Mouse (Mus musculus): Measurements from ENCODE around the gene Kirrel3.

The Kirrel3 gene

GRCm38 (mm10) chr9:35026311-35026710 is 540.6 kb downstream of the Kirrel3 start:
- DNase-seq (ENCODE audit: low read depth, low spot score): no peak

- no peak for DNase-seq (ENCODE audit: low read depth, low spot score)
Observed at GRCm38 (mm10) chr9:35026897-35027311, 541.2 kb downstream of the Kirrel3 start.

- no peak for DNase-seq (ENCODE audit: low read depth, low spot score)
Observed at GRCm38 (mm10) chr9:35027382-35027997, 541.8 kb downstream of the Kirrel3 start.

GRCm38 (mm10) chr9:35030823-35031222 is 545.1 kb downstream of the Kirrel3 start:
- no peak for DNase-seq (ENCODE audit: low read depth, low spot score)

- DNase-seq (ENCODE audit: low read depth, low spot score): no peak
Observed at GRCm38 (mm10) chr9:35032457-35032856, 546.8 kb downstream of the Kirrel3 start.

GRCm38 (mm10) chr9:35035074-35035473 is 549.4 kb downstream of the Kirrel3 start:
- DNase-seq (ENCODE audit: low read depth, low spot score): peak; percentile 49

- no peak for DNase-seq (ENCODE audit: low read depth, low spot score)
Observed at GRCm38 (mm10) chr9:35038922-35039586, 553.4 kb downstream of the Kirrel3 start.

- no peak for DNase-seq (ENCODE audit: low read depth, low spot score)
Observed at GRCm38 (mm10) chr9:35039846-35040245, 554.2 kb downstream of the Kirrel3 start.

- peak; percentile 73 for DNase-seq (ENCODE audit: low read depth, low spot score)
Observed at GRCm38 (mm10) chr9:35041493-35041892, 555.8 kb downstream of the Kirrel3 start.

GRCm38 (mm10) chr9:35043619-35044018 is 557.9 kb downstream of the Kirrel3 start:
- no peak for DNase-seq (ENCODE audit: low read depth, low spot score)

GRCm38 (mm10) chr9:35044458-35044857 is 558.8 kb downstream of the Kirrel3 start:
- peak; percentile 59 for DNase-seq (ENCODE audit: low read depth, low spot score)

- no peak for DNase-seq (ENCODE audit: low read depth, low spot score)
Observed at GRCm38 (mm10) chr9:35045031-35045531, 559.4 kb downstream of the Kirrel3 start.

- DNase-seq (ENCODE audit: low read depth, low spot score): no peak
Observed at GRCm38 (mm10) chr9:35045756-35046155, 560.1 kb downstream of the Kirrel3 start.

GRCm38 (mm10) chr9:35048449-35048848 is 562.8 kb downstream of the Kirrel3 start:
- no peak for DNase-seq (ENCODE audit: low read depth, low spot score)

- no peak for DNase-seq (ENCODE audit: low read depth, low spot score)
Observed at GRCm38 (mm10) chr9:35049891-35050527, 564.3 kb downstream of the Kirrel3 start.

- DNase-seq (ENCODE audit: low read depth, low spot score): no peak
Observed at GRCm38 (mm10) chr9:35050701-35051454, 565.2 kb downstream of the Kirrel3 start.

- no peak for DNase-seq (ENCODE audit: low read depth, low spot score)
Observed at GRCm38 (mm10) chr9:35051666-35052065, 566.0 kb downstream of the Kirrel3 start.

GRCm38 (mm10) chr9:35052671-35053070 is 567.0 kb downstream of the Kirrel3 start:
- no peak for DNase-seq (ENCODE audit: low read depth, low spot score)

GRCm38 (mm10) chr9:35053081-35053480 is 567.4 kb downstream of the Kirrel3 start:
- no peak for DNase-seq (ENCODE audit: low read depth, low spot score)

- no peak for DNase-seq (ENCODE audit: low read depth, low spot score)
Observed at GRCm38 (mm10) chr9:35053669-35054068, 568.0 kb downstream of the Kirrel3 start.

GRCm38 (mm10) chr9:35055528-35056330 is 570.0 kb downstream of the Kirrel3 start:
- no peak for DNase-seq (ENCODE audit: low read depth, low spot score)

Data from ES-CJ7 (cell line).